Mouse (Mus musculus): ENCODE measurements around the gene Elovl7. TPM values are rescaled to one million over a fixed set of nuclear protein-coding genes. Genes with fewer than 3 reads are reported as not detected.

Gene Elovl7
- total RNA-seq (2023), result 1.6 TPM

DNA sequence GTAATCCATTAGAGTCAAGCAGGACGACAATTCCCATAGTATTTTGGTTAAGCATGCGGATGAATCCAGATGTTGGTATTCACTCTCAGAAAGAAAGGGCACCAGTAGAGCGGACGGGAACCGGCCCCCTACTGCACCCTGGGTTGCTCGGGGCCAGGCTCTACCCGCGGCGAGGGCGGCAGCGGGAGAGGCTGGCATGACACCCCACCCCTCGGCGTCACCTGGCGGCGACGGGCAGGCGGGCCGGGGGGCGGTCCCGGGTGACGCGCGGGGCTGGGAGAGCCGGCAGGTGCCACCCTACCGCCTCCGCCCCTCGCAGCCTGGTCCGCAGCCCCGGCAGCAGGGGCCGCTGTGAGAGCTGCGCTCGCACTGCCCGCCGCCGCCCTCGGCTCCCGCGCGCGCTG lies at the start of gene Elovl7:
Gene Elovl7, plus strand, starts transcription at position 324 of the 404 bp plus-strand sequence.

DNA sequence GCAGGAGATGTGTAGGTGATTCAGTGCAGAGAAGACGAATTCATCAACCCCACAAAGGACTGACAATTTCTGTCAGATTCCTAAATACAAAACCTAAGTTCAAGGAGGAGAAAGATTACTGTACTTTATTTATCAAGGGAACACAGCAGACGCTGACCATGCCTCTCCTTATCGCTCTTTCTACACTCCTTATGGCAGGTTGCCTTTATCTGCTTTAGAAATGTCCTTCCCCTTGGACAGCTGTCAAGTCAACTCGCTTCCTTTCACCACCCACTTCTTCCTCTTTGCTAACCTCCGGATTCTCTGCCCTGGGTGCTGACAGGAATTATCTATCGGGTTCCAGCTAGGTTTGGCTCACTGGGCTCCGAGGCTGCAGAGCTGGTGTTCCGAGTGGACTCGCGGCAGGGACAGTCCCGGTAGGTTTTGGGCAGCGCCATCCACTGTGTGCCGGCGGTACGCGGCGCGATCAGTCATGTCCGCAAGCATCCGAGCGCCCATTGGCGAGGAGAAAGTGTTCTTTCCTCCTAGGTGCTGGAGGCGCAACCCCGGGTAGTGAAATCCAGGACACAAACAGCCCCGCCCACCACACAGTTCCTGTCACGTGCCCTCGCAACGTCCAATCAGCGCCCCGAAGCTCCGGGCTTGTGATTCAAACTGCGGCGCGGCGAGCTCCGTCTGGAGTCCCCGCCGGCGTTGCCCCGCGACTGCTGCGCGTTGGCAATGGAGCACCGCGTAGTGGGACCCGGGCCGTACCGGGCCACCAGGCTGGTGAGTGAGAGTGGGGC lies 101.7 kb downstream of the Elovl7 start, which contains the start of gene Depdc1b:
Gene Depdc1b, plus strand, starts transcription at position 631 of the 785 bp plus-strand sequence.

Other genes with a start within 250 kb of the Elovl7 start
- gene Smim15, start 170.0 kb upstream of the Elovl7 start, total RNA-seq (2023), result 38.5 TPM
- gene Ndufaf2, start 55.8 kb upstream of the Elovl7 start, total RNA-seq (2023), result 6.6 TPM
- gene Ercc8, start 55.7 kb upstream of the Elovl7 start, total RNA-seq (2023), result 14.7 TPM
- gene Depdc1b, start 101.9 kb downstream of the Elovl7 start, total RNA-seq (2023), result 0.85 TPM
- 225 TPM for gene Pde4d, start 235.5 kb downstream of the Elovl7 start, total RNA-seq (2023)

Data from CD4-positive naive resting alpha-beta T cell, adult 76 days (primary cell).